Mouse (Mus musculus): ENCODE results near the gene Mki67.

DNA sequence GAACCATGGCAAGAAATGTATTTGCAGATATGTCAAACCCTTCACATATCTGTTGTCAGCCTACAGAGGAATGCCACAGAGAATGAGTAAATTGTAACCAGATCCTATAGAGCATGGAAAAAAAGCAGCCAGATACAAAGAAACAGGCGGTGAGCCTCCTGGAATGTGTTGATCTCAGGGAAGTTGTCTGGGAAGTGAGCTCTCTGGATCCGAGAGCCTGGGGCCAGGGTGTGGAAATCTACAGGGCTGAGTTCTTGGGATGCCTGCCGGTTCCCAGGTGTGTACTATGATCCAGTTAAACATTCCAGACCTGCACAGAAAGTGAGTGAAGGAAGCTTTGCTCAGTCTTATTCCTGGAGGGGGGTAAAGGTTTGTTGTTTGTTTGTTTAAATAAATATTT, 24.3 kb upstream of the Mki67 start:
- TF ChIP-seq CTCF (IDR thresholded peaks at IDR 0.05; ENCODE audit: insufficient read depth, low read length) (no peak), POLR2A (IDR thresholded peaks at IDR 0.05; ENCODE audit: borderline replicate concordance, extremely low read depth, low read depth, low read length) (no peak)

Data from lung, adult 2 months (tissue).